Mouse (Mus musculus) bone marrow, adult 2 months (tissue): ENCODE data around the gene Sox12.

Source experiments
- CTCF ChIP-seq: fragments of 200-500 bp; IDR thresholded peaks from 2 replicates; pipeline ENCODE4 v1.5.1; 2011; ENCODE audit warnings: low read length, control low read depth; ENCODE audit not compliant: control insufficient read depth, insufficient read depth
- POLR2A ChIP-seq: fragments of 200-500 bp; IDR thresholded peaks from 2 replicates; pipeline ENCODE4 v1.6.1; 2011; ENCODE audit warnings: low read depth, mild to moderate bottlenecking, control low read depth, low read length, borderline replicate concordance; ENCODE audit not compliant: control insufficient read depth

DNA sequence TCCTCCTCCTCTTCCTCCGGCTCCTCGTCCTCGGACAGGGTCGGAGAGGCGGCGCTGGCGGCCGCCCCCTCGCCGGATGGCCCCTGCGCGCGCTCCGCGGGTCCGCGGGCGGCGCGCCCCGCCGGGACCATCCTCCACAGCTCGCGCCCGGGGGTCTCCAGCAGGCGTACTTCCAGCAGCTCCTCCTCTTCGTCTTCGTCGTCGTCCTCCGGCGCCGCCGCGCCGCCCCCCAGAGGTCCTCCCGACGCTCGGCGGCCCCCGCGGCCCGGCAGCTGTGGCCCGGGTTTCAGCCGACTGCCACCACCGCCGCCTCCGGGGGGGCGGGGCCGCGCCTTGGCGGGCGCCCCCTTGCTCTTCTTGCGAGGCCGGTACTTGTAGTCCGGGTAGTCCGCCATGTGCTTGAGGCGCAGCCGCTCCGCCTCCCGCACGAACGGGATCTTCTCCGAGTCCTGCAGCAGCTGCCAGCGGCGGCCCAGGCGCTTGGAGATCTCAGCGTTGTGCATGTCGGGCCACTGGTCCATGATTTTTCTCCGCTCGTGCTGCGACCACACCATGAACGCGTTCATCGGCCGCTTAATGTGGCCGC is 766 bp downstream of the Sox12 start:
- TF ChIP-seq POLR2A (no peak), CTCF (no peak)
